Mouse (Mus musculus): ENCODE measurements at regions not wholly inside any gene's neighbourhood (a gene's known extent, or its start where the extent isn't known, plus 50 kb on each side); places are given as distances from the start of the nearest gene placed in this dataset.

DNA sequence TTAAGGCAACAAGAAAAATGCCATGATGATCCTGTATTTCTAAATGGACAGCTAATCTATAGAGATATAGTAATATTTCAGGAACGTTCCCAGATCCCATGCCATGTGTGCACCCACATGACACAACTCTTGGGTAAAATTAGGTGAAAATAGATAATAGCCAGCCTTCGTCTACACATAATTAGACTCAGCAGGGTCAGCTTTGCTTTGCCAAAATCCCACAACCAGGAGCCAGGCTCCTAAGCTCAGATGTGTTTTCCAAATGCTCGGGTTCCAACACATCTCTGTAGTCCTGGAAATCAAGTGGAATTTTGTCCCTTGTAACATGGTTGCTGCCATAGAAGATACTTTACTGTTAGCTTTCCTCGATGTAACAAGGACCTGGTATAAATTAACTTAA is 122.7 kb downstream of the Fam198b start:
- H3K9me3 ChIP-seq (ENCODE audit: control insufficient read depth, low read length) = 0 out of 2 replicates have a peak, but pooled peaks cover under 1% of the 10 kb centered on the region
- 70% methylated on average over 4 of the region's 4 CpGs for WGBS

DNA sequence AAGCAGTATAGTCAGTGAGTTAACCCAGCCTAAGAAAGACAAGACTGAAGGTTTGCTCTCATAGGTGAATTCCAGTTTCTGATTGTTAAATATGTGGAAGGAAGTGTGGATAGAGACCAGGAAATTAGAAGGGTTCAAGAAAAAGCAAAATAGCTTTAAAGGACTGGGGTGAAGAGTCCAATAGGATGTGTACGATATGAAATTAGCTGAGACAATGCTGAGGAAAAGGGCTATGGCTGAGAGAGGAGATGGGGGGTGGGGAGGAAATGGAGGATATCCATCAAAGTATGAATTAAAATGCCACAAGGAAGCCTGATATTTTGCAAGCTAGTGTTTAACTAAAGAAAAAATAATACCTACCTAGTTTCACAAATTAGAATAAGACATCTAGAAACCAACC is 124.9 kb downstream of the Fam198b start:
- no peaks in the 10 kb centered on the region for H3K9me3 ChIP-seq (ENCODE audit: control insufficient read depth, low read length)
- ATAC-seq (ENCODE audit: insufficient number of reproducible peaks, insufficient read depth, low FRiP score, low read depth) = no peak
- 86% methylated on average over 1 of the region's 1 CpGs for WGBS

More for the DNA sequence above, 122.7 kb downstream of the Fam198b start:
- H3K27ac ChIP-seq (replicated peaks in 1 of 2; ENCODE audit: control insufficient read depth in 1 of 2, insufficient read depth in 1 of 2, low read depth in 2 of 2, low read length in 2 of 2) = no peak overlapping the region
- peaks cover 5 to 10% of the 10 kb centered on the region in 2 experiments for H3K4me1 ChIP-seq (ENCODE audit: control insufficient read depth in 2 of 2, insufficient read depth in 2 of 2, low read length in 2 of 2)
- H3K36me3 ChIP-seq (ENCODE audit: control insufficient read depth, insufficient read depth, low read length) = no peaks in the 10 kb centered on the region
- H3K4me2 ChIP-seq (ENCODE audit: low read length) = no peak overlapping the region
- no peaks in the 10 kb centered on the region for H3K27me3 ChIP-seq (ENCODE audit: control insufficient read depth, insufficient read depth, low read length)
- no peak overlapping the region for H3K9ac ChIP-seq (ENCODE audit: low read length)
- ATAC-seq (ENCODE audit: insufficient number of reproducible peaks, insufficient read depth, low FRiP score, low read depth) = no peak
- no peak overlapping the region for H3K4me3 ChIP-seq (ENCODE audit: control insufficient read depth in 1 of 2, insufficient read depth in 1 of 2, low read depth in 1 of 2, low read length in 2 of 2)

DNA sequence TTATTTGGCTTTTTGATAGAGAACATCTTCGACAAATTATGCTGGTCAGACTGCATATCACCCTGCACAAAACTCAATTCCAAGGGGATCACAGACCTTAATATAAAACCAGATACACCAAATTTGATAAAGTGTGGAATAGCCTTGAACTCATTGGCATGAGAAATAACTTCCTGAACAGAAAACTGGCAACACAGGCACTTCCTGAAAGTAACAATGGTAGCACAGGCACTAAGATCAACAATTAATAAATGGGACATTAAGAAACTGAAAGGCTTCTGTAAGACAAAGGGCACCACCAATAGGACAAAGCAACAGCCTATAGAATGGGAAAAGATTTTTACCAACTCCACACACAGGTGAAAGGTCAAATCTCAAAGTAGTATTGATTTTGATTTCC is 141.5 kb downstream of the Fam198b start:
- Histone ChIP-seq H3K4me3 (ENCODE audit: control insufficient read depth in 1 of 2, insufficient read depth in 1 of 2, low read depth in 1 of 2, low read length in 2 of 2) (no peak overlapping the region), H3K9me3 (ENCODE audit: control insufficient read depth, low read length) (no peaks in the 10 kb centered on the region), H3K4me1 (ENCODE audit: control insufficient read depth in 2 of 2, insufficient read depth in 2 of 2, low read length in 2 of 2) (no peaks in the 10 kb centered on the region), H3K36me3 (ENCODE audit: control insufficient read depth, insufficient read depth, low read length) (no peaks in the 10 kb centered on the region), H3K4me2 (ENCODE audit: low read length) (no peak overlapping the region), H3K9ac (ENCODE audit: low read length) (no peak overlapping the region), H3K27ac (replicated peaks in 1 of 2; ENCODE audit: control insufficient read depth in 1 of 2, insufficient read depth in 1 of 2, low read depth in 2 of 2, low read length in 2 of 2) (no peak overlapping the region), H3K27me3 (ENCODE audit: control insufficient read depth, insufficient read depth, low read length) (no peaks in the 10 kb centered on the region)
- ATAC-seq (ENCODE audit: insufficient number of reproducible peaks, insufficient read depth, low FRiP score, low read depth) = no peak
- 78% methylated on average over 1 of the region's 1 CpGs for WGBS

More for the DNA sequence above, 124.9 kb downstream of the Fam198b start:
- H3K4me3 ChIP-seq (ENCODE audit: control insufficient read depth in 1 of 2, insufficient read depth in 1 of 2, low read depth in 1 of 2, low read length in 2 of 2) = no peak overlapping the region
- no peak overlapping the region for H3K4me2 ChIP-seq (ENCODE audit: low read length)
- H3K4me1 ChIP-seq (ENCODE audit: control insufficient read depth in 2 of 2, insufficient read depth in 2 of 2, low read length in 2 of 2) = peaks cover 5 to 10% of the 10 kb centered on the region in 2 experiments
- H3K27ac ChIP-seq (replicated peaks in 1 of 2; ENCODE audit: control insufficient read depth in 1 of 2, insufficient read depth in 1 of 2, low read depth in 2 of 2, low read length in 2 of 2) = no peak overlapping the region
- H3K27me3 ChIP-seq (ENCODE audit: control insufficient read depth, insufficient read depth, low read length) = no peaks in the 10 kb centered on the region
- H3K36me3 ChIP-seq (ENCODE audit: control insufficient read depth, insufficient read depth, low read length) = no peaks in the 10 kb centered on the region
- no peak overlapping the region for H3K9ac ChIP-seq (ENCODE audit: low read length)

- no peaks in the 10 kb centered on the region for H3K36me3 ChIP-seq (ENCODE audit: control insufficient read depth, insufficient read depth, low read length)
- no peaks in the 10 kb centered on the region for H3K27me3 ChIP-seq (ENCODE audit: control insufficient read depth, insufficient read depth, low read length)
- H3K4me2 ChIP-seq (ENCODE audit: low read length) = no peak overlapping the region
- H3K9me3 ChIP-seq (ENCODE audit: control insufficient read depth, low read length) = no peaks in the 10 kb centered on the region
- WGBS = 80% methylated on average over 3 of the region's 3 CpGs
- no peaks in the 10 kb centered on the region for H3K4me1 ChIP-seq (ENCODE audit: control insufficient read depth in 2 of 2, insufficient read depth in 2 of 2, low read length in 2 of 2)
- no peak overlapping the region for H3K4me3 ChIP-seq (ENCODE audit: control insufficient read depth in 1 of 2, insufficient read depth in 1 of 2, low read depth in 1 of 2, low read length in 2 of 2)
- no peak overlapping the region for H3K27ac ChIP-seq (replicated peaks in 1 of 2; ENCODE audit: control insufficient read depth in 1 of 2, insufficient read depth in 1 of 2, low read depth in 2 of 2, low read length in 2 of 2)
- no peak for ATAC-seq (ENCODE audit: insufficient number of reproducible peaks, insufficient read depth, low FRiP score, low read depth)
- H3K9ac ChIP-seq (ENCODE audit: low read length) = no peak overlapping the region
Observed at GRCm38 (mm10) chr3:80033071-80033470, 148.7 kb downstream of the Fam198b start.

GRCm38 (mm10) chr3:80038553-80039129 is 154.3 kb downstream of the Fam198b start:
- no peak overlapping the region for H3K4me2 ChIP-seq (ENCODE audit: low read length)
- no peaks in the 10 kb centered on the region for H3K36me3 ChIP-seq (ENCODE audit: control insufficient read depth, insufficient read depth, low read length)
- no peak overlapping the region for H3K27ac ChIP-seq (replicated peaks in 1 of 2; ENCODE audit: control insufficient read depth in 1 of 2, insufficient read depth in 1 of 2, low read depth in 2 of 2, low read length in 2 of 2)
- H3K4me3 ChIP-seq (ENCODE audit: control insufficient read depth in 1 of 2, insufficient read depth in 1 of 2, low read depth in 1 of 2, low read length in 2 of 2) = no peak overlapping the region
- ATAC-seq (ENCODE audit: insufficient number of reproducible peaks, insufficient read depth, low FRiP score, low read depth) = no peak
- H3K9ac ChIP-seq (ENCODE audit: low read length) = no peak overlapping the region
- no peaks in the 10 kb centered on the region for H3K9me3 ChIP-seq (ENCODE audit: control insufficient read depth, low read length)
- 51% methylated on average over 11 of the region's 11 CpGs for WGBS
- H3K27me3 ChIP-seq (ENCODE audit: control insufficient read depth, insufficient read depth, low read length) = no peaks in the 10 kb centered on the region
- H3K4me1 ChIP-seq (ENCODE audit: control insufficient read depth in 2 of 2, insufficient read depth in 2 of 2, low read length in 2 of 2) = peaks cover 0 to 2% of the 10 kb centered on the region in 2 experiments; a peak in 1 of 4 replicates

DNA sequence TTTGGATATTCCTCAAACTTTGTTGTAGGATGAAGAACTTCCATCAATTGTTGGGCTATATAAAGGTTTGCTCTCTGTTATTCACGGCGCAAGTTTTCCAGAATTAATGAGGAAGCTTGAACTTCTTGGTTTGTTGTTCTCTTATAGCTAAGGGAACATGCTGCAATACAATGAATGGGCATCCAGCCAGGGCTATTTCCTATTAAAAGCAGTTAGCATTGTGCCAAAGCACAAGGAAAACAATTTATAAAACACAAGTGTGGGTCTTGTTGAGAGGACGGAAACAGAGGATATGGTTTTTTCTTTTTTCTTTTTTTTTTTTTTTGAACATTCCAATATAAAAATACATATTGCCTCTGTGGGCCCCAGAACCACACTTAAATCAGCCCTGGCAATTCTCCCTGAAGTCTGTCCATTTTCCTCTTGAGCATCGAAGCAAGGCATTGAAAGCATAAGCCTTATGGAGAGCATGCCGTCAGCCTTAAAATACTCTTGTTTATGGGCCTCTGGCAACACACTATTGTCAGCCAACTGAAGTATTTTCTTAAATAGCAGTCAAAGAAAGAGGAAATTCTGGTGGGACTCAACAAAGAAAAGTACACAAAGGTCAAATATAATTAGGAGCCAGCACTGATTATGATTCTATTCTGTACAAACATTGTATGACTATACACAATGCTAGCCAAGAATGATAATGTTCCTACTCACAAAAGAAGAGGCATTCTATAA is 158.6 kb downstream of the Fam198b start:
- Histone ChIP-seq H3K36me3 (ENCODE audit: control insufficient read depth, insufficient read depth, low read length) (no peaks in the 10 kb centered on the region), H3K4me1 (ENCODE audit: control insufficient read depth in 2 of 2, insufficient read depth in 2 of 2, low read length in 2 of 2) (peaks cover 0 to 2% of the 10 kb centered on the region in 2 experiments; a peak in 1 of 4 replicates), H3K9me3 (ENCODE audit: control insufficient read depth, low read length) (no peaks in the 10 kb centered on the region), H3K4me3 (ENCODE audit: control insufficient read depth in 1 of 2, insufficient read depth in 1 of 2, low read depth in 1 of 2, low read length in 2 of 2) (no peak overlapping the region), H3K9ac (ENCODE audit: low read length) (no peak overlapping the region), H3K4me2 (ENCODE audit: low read length) (no peak overlapping the region), H3K27me3 (ENCODE audit: control insufficient read depth, insufficient read depth, low read length) (no peaks in the 10 kb centered on the region), H3K27ac (replicated peaks in 1 of 2; ENCODE audit: control insufficient read depth in 1 of 2, insufficient read depth in 1 of 2, low read depth in 2 of 2, low read length in 2 of 2) (peak overlapping the region; percentile 44; a peak in 2 of 4 replicates)
- ATAC-seq (ENCODE audit: insufficient number of reproducible peaks, insufficient read depth, low FRiP score, low read depth) = no peak; the same call in 1 of the 2 replicates
- WGBS = 65% methylated on average over 5 of the region's 5 CpGs

GRCm38 (mm10) chr3:80049495-80050225 is 165.3 kb downstream of the Fam198b start:
- Histone ChIP-seq H3K4me3 (ENCODE audit: control insufficient read depth in 1 of 2, insufficient read depth in 1 of 2, low read depth in 1 of 2, low read length in 2 of 2) (no peak overlapping the region), H3K27me3 (ENCODE audit: control insufficient read depth, insufficient read depth, low read length) (no peaks in the 10 kb centered on the region), H3K4me1 (ENCODE audit: control insufficient read depth in 2 of 2, insufficient read depth in 2 of 2, low read length in 2 of 2) (peaks cover 5 to 27% of the 10 kb centered on the region in 2 experiments), H3K9me3 (ENCODE audit: control insufficient read depth, low read length) (no peaks in the 10 kb centered on the region), H3K27ac (replicated peaks in 1 of 2; ENCODE audit: control insufficient read depth in 1 of 2, insufficient read depth in 1 of 2, low read depth in 2 of 2, low read length in 2 of 2) (no peak overlapping the region), H3K36me3 (ENCODE audit: control insufficient read depth, insufficient read depth, low read length) (no peaks in the 10 kb centered on the region), H3K4me2 (ENCODE audit: low read length) (no peak overlapping the region), H3K9ac (ENCODE audit: low read length) (no peak overlapping the region)
- no peak for ATAC-seq (ENCODE audit: insufficient number of reproducible peaks, insufficient read depth, low FRiP score, low read depth)
- 73% methylated on average over 5 of the region's 5 CpGs for WGBS
